Mouse (Mus musculus) embryo, embryonic 10 days (tissue): ENCODE data around the gene Garnl3.

Source experiments
- DNase-seq: peaks from one replicate; pipeline ENCODE4 v3.0.0-alpha.2; 2015; ENCODE audit warnings: low spot score

Gene Garnl3

GRCm38 (mm10) chr2:33131500-33132092 is at the start of gene Garnl3:
Garnl3 (minus strand) TSS chr2:33131654.
- peak; percentile 75 for DNase-seq

GRCm38 (mm10) chr2:33179930-33180630 is 48.6 kb upstream of the Garnl3 start:
- no peak for DNase-seq

- DNase-seq, result no peak
Observed at GRCm38 (mm10) chr2:33179171-33179929, 47.9 kb upstream of the Garnl3 start.

GRCm38 (mm10) chr2:33178243-33178932 is 46.9 kb upstream of the Garnl3 start:
- peak; percentile 19 for DNase-seq

GRCm38 (mm10) chr2:33177443-33178242 is 46.2 kb upstream of the Garnl3 start:
- no peak for DNase-seq

GRCm38 (mm10) chr2:33176921-33177320 is 45.5 kb upstream of the Garnl3 start:
- no peak for DNase-seq

DNA sequence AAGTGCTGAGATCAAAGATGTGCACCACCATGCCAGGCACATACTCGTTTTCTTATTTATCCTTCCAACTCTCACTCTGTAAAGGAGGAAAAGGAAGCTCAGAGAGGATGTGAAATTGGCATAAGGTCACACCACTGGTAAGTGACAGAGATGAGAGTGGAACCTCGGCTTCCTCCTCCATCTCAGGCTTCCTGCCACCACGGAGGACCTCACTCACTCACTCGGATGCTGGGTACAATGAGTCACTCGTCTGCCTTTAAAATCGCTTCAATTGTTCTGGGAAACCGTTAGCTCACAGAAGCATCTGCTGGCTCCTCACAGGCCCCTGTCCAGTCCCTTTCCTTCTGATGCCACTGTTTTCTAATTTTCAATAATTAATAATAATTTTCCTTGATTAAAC is 45.1 kb upstream of the Garnl3 start:
- DNase-seq, result no peak

- DNase-seq, result no peak
Observed at GRCm38 (mm10) chr2:33173686-33174085, 42.2 kb upstream of the Garnl3 start.

- DNase-seq, result no peak
Observed at GRCm38 (mm10) chr2:33173126-33173525, 41.7 kb upstream of the Garnl3 start.

DNA sequence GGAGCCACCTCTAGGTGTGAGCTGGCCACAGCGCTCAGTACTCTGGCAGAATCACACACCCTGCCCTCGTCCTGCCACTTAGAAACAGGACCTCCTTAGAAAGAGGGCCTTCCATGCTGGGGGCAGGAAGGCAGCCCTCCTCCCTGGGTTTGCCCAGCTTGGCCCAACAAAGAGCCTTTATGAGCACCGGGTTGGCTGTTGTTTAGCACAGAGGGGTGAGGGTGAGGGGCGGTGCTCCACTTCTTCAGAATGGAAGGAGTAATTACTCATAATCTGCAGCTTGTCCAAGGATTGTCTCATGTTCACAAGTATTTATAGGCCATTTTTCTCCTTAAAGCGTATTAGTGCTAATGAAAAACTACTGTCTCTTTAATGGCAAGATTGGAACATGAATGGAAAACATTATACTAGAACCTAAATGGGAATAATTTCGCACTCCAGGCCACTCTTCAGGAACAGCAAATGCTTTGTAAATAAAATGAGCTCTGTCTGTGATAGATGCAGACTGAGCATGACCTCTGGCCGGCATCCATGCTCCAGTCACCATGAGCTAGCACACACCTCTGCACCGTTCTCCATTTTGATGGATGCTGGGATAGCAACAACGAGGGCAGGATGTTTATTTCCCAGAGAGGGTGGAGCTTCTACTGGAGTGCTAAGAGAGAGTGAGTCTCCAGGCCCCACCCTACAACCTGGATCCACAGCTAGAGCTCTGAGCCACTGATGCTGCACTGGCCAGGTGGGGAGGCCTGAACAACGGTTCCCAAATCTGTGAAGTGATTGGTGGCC is 39.5 kb upstream of the Garnl3 start:
- DNase-seq, result no peak

DNA sequence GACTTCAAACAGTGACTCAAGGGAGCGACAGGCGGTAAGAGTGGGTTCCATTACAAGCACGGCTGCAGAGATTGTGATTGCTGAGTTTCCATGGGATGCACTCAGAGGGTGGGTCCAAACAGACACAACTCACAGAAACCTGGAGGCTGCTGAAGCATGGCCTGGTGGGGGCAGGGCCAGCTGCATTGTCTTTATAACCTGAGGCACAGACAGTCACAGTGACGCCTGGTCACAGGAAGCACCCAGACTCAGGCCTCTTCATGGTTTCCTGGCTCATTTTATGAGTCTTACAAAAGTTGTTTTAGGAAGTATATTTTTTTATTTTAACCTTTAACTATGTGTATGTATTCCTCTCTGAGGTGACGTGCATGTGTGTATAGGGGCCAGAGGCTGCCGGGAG is 38.0 kb upstream of the Garnl3 start:
- no peak for DNase-seq

- DNase-seq, result no peak
Observed at GRCm38 (mm10) chr2:33167060-33167459, 35.6 kb upstream of the Garnl3 start.

DNA sequence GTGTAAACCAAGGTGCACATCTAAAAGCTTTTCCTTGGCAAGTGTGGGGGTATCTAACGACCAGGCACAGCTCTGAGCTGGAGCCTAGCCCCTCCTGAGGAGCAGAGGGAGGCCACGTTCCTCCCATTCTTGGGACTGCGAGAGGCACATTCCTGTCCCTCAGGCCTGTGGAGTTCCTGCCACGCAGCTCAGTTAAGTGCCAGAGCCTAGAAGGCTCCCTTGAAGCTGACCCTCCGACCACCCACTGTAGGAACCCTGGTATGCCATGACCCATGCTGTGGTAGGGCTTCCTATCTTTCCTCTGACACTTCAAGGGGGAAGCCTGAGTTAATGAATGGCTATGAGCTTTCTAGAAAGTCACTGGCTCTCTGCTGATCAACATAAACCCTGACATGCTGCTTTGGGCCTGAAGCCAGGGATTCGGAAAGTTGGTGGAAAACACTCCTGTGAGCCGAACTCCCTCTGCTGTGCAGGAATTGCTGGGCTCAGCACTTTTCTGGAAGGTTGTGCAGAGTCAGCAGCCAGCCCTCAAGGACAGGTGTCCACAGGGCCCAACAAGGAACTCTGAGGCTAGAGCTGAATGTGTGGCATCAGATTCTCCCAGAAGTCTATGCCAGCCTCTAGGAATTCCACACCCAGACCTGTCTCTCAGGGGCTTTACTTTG is 34.4 kb upstream of the Garnl3 start:
- peak; percentile 23 for DNase-seq

DNA sequence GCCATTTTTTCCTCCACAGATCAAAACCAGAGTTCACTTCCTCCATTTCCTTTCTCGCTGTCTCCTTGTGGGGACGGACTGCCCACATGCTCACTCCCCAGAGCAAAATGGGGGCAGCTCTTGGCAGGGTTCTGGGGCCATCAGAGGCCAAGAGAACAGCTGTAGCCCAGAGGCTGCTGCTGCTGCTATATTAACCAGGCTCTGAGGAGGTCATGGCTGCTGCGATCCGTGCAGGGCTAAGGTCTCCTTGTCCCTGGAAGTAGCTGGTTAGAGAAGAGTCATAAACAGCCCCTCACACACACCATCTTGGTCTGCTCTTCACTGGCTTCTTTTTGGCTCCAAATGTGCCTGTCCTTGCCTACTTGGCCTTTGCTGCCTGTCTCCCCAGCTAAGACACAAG is 33.8 kb upstream of the Garnl3 start:
- DNase-seq, result no peak

DNA sequence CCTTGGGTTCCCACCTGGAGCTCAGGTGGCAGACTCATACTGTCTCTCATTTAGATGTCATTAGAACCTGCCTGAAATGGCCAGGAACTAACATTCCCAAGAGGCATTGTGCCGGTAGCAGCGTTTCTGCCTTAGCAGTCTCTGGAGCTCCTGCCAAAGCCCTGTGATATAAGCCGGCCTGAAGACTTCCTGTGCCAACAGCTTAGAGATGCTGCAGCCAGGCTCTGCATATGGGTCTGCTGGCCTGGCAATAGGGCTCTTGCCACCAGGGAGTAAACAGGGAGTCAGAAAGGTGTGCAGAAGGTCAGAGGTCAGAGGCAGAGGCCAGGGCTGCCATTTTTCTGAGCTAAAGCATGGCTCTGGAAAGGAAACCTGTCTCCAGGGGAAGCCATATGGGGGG is 33.2 kb upstream of the Garnl3 start:
- DNase-seq, result no peak

DNA sequence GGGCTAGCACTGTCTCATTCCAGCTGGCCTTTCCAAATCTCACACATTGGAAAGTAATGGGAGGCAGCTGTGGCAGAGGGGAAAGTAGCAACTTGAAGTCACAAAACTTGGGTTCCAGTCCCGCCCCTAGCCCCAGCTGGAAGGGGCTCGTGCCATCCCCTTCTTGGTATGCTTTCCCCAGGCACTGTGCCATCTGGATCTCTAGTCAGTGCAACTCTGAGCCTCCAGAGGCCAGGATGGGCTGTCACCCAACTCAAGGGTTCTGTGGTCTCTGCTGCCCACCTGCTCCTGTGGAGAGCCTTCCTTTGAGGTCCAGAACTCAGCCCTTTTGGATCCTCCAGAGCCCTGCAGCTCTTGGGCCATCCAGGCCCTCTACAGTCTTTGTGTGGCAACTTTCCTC is 30.7 kb upstream of the Garnl3 start:
- no peak for DNase-seq

DNA sequence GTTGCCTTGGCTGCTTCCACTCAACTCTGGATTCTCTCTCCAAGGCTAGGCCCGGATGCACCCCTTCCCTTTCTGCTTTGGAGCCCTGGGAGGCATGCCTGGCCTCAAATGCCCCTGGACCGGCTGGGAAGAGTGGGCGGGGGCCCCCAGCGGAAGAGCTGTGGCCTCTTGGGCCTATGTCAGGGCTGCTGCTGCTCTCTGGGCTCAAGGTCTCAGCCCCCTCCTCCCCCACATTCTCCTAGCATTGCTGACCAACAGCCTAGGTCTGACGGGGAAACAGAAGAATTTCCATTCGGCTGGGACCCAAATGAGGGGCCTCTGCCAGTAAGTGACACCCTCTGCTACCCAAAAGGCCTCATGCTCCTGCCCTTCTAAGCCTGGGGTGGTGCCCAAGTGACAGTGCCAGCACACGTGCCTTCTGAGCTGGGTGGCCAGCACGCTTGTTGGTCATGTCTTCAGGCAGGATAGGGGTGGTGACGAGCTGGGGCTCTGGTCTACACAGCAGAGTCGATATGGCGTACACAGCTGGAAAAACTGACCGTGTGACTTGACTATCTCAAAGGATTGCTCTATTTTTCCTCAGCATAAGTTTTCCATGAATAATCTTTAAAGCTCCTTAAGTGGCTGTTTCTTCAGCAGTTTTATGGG is 29.0 kb upstream of the Garnl3 start:
- no peak for DNase-seq

- no peak for DNase-seq
Observed at GRCm38 (mm10) chr2:33159593-33159992, 28.1 kb upstream of the Garnl3 start.

- DNase-seq, result no peak
Observed at GRCm38 (mm10) chr2:33158895-33159294, 27.4 kb upstream of the Garnl3 start.

- no peak for DNase-seq
Observed at GRCm38 (mm10) chr2:33156283-33156781, 24.9 kb upstream of the Garnl3 start.
